Mouse (Mus musculus): Measurements from ENCODE around the gene Olfr91. TPM values are rescaled to one million over a fixed set of nuclear protein-coding genes. Genes with fewer than 3 reads are reported as not detected.

The Olfr91 gene
- polyA plus RNA-seq, 1 experiment from 2014 or later: not detected

- Histone ChIP-seq H3K27me3 (ENCODE audit: insufficient read depth, poor library complexity, severe bottlenecking) (peaks cover 34% of the 10 kb centered on the region), H3K36me3 (peaks cover 25% of the 10 kb centered on the region), H3K4me1 (replicated peaks) (peaks cover 63% of the 10 kb centered on the region), H3K4me3 (peak overlapping the region; percentile 81), H3K27ac (peak overlapping the region; percentile 90), H3K9me3 (no peaks in the 10 kb centered on the region)
- DNase-seq (ENCODE audit: low spot score): peak; percentile 90
- WGBS: under 1% methylated on average over 22 of the region's 22 CpGs
Measured at GRCm38 (mm10) chr17:37050399-37050798, 47.7 kb downstream of the Olfr91 start.

GRCm38 (mm10) chr17:37049570-37050310 is 48.3 kb downstream of the Olfr91 start:
- Histone ChIP-seq H3K4me1 (replicated peaks) (peaks cover 66% of the 10 kb centered on the region), H3K36me3 (peaks cover 18% of the 10 kb centered on the region), H3K9me3 (no peaks in the 10 kb centered on the region), H3K4me3 (peak overlapping the region; percentile 81), H3K27me3 (ENCODE audit: insufficient read depth, poor library complexity, severe bottlenecking) (peaks cover 34% of the 10 kb centered on the region), H3K27ac (peak overlapping the region; percentile 90)
- DNase-seq (ENCODE audit: low spot score): peak; percentile 77
- 1% methylated on average over 39 of the region's 39 CpGs for WGBS

- peaks cover 34% of the 10 kb centered on the region for H3K27me3 ChIP-seq (ENCODE audit: insufficient read depth, poor library complexity, severe bottlenecking)
- no peak for DNase-seq (ENCODE audit: low spot score)
- H3K27ac ChIP-seq: no peak overlapping the region
- WGBS: 54% methylated on average over 7 of the region's 7 CpGs
- H3K9me3 ChIP-seq: no peaks in the 10 kb centered on the region
- peaks cover 66% of the 10 kb centered on the region for H3K4me1 ChIP-seq (replicated peaks)
- H3K4me3 ChIP-seq: no peak overlapping the region; the same call in 1 of the 2 replicates
- 0 out of 2 replicates have a peak, but pooled peaks cover 5% of the 10 kb centered on the region for H3K36me3 ChIP-seq
Measured at GRCm38 (mm10) chr17:37048383-37048782, 49.7 kb downstream of the Olfr91 start.

GRCm38 (mm10) chr17:37047981-37048380 is 50.1 kb downstream of the Olfr91 start:
- H3K27me3 ChIP-seq (ENCODE audit: insufficient read depth, poor library complexity, severe bottlenecking): peaks cover 34% of the 10 kb centered on the region
- H3K36me3 ChIP-seq: 0 out of 2 replicates have a peak, but pooled peaks cover 4% of the 10 kb centered on the region
- no peak overlapping the region for H3K27ac ChIP-seq
- no peak overlapping the region for H3K4me3 ChIP-seq
- whole genome bisulfite sequencing: 31% methylated on average over 3 of the region's 3 CpGs
- peaks cover 64% of the 10 kb centered on the region for H3K4me1 ChIP-seq (replicated peaks)
- no peaks in the 10 kb centered on the region for H3K9me3 ChIP-seq
- no peak for DNase-seq (ENCODE audit: low spot score)

GRCm38 (mm10) chr17:37047332-37047976 is 50.6 kb downstream of the Olfr91 start:
- Histone ChIP-seq H3K27ac (no peak overlapping the region), H3K9me3 (no peaks in the 10 kb centered on the region), H3K27me3 (ENCODE audit: insufficient read depth, poor library complexity, severe bottlenecking) (peaks cover 34% of the 10 kb centered on the region), H3K4me1 (replicated peaks) (peaks cover 61% of the 10 kb centered on the region), H3K36me3 (no peaks in the 10 kb centered on the region), H3K4me3 (peak overlapping the region; percentile 92)
- 14% methylated on average over 19 of the region's 19 CpGs for WGBS
- no peak for DNase-seq (ENCODE audit: low spot score)

GRCm38 (mm10) chr17:37046312-37047112 is 51.6 kb downstream of the Olfr91 start:
- H3K27me3 ChIP-seq (ENCODE audit: insufficient read depth, poor library complexity, severe bottlenecking): peaks cover 34% of the 10 kb centered on the region
- 1% methylated on average over 46 of the region's 58 CpGs for WGBS
- peak overlapping the region; percentile 92 for H3K4me3 ChIP-seq
- DNase-seq (ENCODE audit: low spot score): peak; percentile 71
- no peaks in the 10 kb centered on the region for H3K9me3 ChIP-seq
- no peaks in the 10 kb centered on the region for H3K36me3 ChIP-seq
- peak overlapping the region; percentile 96 for H3K27ac ChIP-seq
- peaks cover 56% of the 10 kb centered on the region for H3K4me1 ChIP-seq (replicated peaks)

- WGBS: under 1% methylated on average over 40 of the region's 55 CpGs
- H3K36me3 ChIP-seq: no peaks in the 10 kb centered on the region
- peak within 1 kb of the TSS; percentile 96 for H3K27ac ChIP-seq
- peak; percentile 83 for DNase-seq (ENCODE audit: low spot score)
- peaks cover 34% of the 10 kb centered on the region for H3K27me3 ChIP-seq (ENCODE audit: insufficient read depth, poor library complexity, severe bottlenecking)
- H3K4me1 ChIP-seq (replicated peaks): peaks cover 48% of the 10 kb centered on the region
- H3K9me3 ChIP-seq: no peaks in the 10 kb centered on the region
- peak within 1 kb of the TSS; percentile 92 for H3K4me3 ChIP-seq
Measured at GRCm38 (mm10) chr17:37045611-37046311, 52.3 kb downstream of the Olfr91 start, which contains the start of gene Gabbr1. Gene Gabbr1, plus strand, starts transcription at chr17:37045966.

GRCm38 (mm10) chr17:37044651-37045244 is 53.3 kb downstream of the Olfr91 start:
- peaks cover 40% of the 10 kb centered on the region for H3K4me1 ChIP-seq (replicated peaks)
- 84% methylated on average over 7 of the region's 7 CpGs for WGBS
- H3K4me3 ChIP-seq: peak overlapping the region; percentile 92
- H3K36me3 ChIP-seq: no peaks in the 10 kb centered on the region
- peaks cover 33% of the 10 kb centered on the region for H3K27me3 ChIP-seq (ENCODE audit: insufficient read depth, poor library complexity, severe bottlenecking)
- DNase-seq (ENCODE audit: low spot score): no peak
- no peaks in the 10 kb centered on the region for H3K9me3 ChIP-seq
- peak overlapping the region; percentile 96; the same call in 1 of the 2 replicates for H3K27ac ChIP-seq

Other genes starting within 250 kb of the Olfr91 start
- gene Trim15, start 231.1 kb downstream of the Olfr91 start, polyA plus RNA-seq (2016; fragmentation: Nextera tagmentation; extraction: Ambion mirVana): 0.14 and 0.36 TPM in 2 replicates
- gene Trim10, start 228.7 kb downstream of the Olfr91 start, polyA plus RNA-seq (2016; fragmentation: Nextera tagmentation; extraction: Ambion mirVana): 6.7 and 7.3 TPM in 2 replicates
- not detected in 2 replicates for gene Trim40, start 208.2 kb downstream of the Olfr91 start, polyA plus RNA-seq (2016; fragmentation: Nextera tagmentation; extraction: Ambion mirVana)
- gene Trim31, start 200.2 kb downstream of the Olfr91 start, polyA plus RNA-seq (2016; fragmentation: Nextera tagmentation; extraction: Ambion mirVana): not detected in 2 replicates
- 1.2 and 1.5 TPM in 2 replicates for gene Rnf39, start 155.4 kb downstream of the Olfr91 start, polyA plus RNA-seq (2016; fragmentation: Nextera tagmentation; extraction: Ambion mirVana)
- gene Ppp1r11, start 146.5 kb downstream of the Olfr91 start, polyA plus RNA-seq (2016; fragmentation: Nextera tagmentation; extraction: Ambion mirVana): 162 and 178 TPM in 2 replicates
- gene Znrd1, start 139.7 kb downstream of the Olfr91 start, polyA plus RNA-seq (2016; fragmentation: Nextera tagmentation; extraction: Ambion mirVana): 91.6 and 95.3 TPM in 2 replicates
- 8.6 and 9.6 TPM in 2 replicates for gene Znrd1as, start 139.7 kb downstream of the Olfr91 start, polyA plus RNA-seq (2016; fragmentation: Nextera tagmentation; extraction: Ambion mirVana)
- gene 2410137M14Rik, start 117.0 kb downstream of the Olfr91 start, polyA plus RNA-seq (2016; fragmentation: Nextera tagmentation; extraction: Ambion mirVana): not detected in 2 replicates
- gene H2-M5, start 108.7 kb downstream of the Olfr91 start, polyA plus RNA-seq (2016; fragmentation: Nextera tagmentation; extraction: Ambion mirVana): 0.68 and 1.1 TPM in 2 replicates
- 79.9 and 96.9 TPM in 2 replicates for gene Zfp57, start 97.1 kb downstream of the Olfr91 start, polyA plus RNA-seq (2016; fragmentation: Nextera tagmentation; extraction: Ambion mirVana)
- 0.19 and 0.34 TPM in 2 replicates for gene Mog, start 74.9 kb downstream of the Olfr91 start, polyA plus RNA-seq (2016; fragmentation: Nextera tagmentation; extraction: Ambion mirVana)
- 10.8 and 17.0 TPM in 2 replicates for gene Gabbr1, start 52.3 kb downstream of the Olfr91 start, polyA plus RNA-seq (2016; fragmentation: Nextera tagmentation; extraction: Ambion mirVana)
- 0.08 TPM in 1 of 2 replicates, not detected in the other for gene Olfr90, start 9.8 kb downstream of the Olfr91 start, polyA plus RNA-seq (2016; fragmentation: Nextera tagmentation; extraction: Ambion mirVana)
- gene Olfr92, start 21.8 kb upstream of the Olfr91 start, polyA plus RNA-seq (2016; fragmentation: Nextera tagmentation; extraction: Ambion mirVana): not detected in 2 replicates
- gene Olfr93, start 63.2 kb upstream of the Olfr91 start, polyA plus RNA-seq (2016; fragmentation: Nextera tagmentation; extraction: Ambion mirVana): not detected in 2 replicates
- not detected in 2 replicates for gene Ubd, start 95.6 kb upstream of the Olfr91 start, polyA plus RNA-seq (2016; fragmentation: Nextera tagmentation; extraction: Ambion mirVana)
- not detected in 2 replicates for gene Olfr94, start 102.7 kb upstream of the Olfr91 start, polyA plus RNA-seq (2016; fragmentation: Nextera tagmentation; extraction: Ambion mirVana)
- gene Olfr95, start 114.8 kb upstream of the Olfr91 start, polyA plus RNA-seq (2016; fragmentation: Nextera tagmentation; extraction: Ambion mirVana): not detected in 2 replicates
- gene Olfr96, start 121.9 kb upstream of the Olfr91 start, polyA plus RNA-seq (2016; fragmentation: Nextera tagmentation; extraction: Ambion mirVana): not detected in 2 replicates
- not detected in 2 replicates for gene Olfr97, start 139.1 kb upstream of the Olfr91 start, polyA plus RNA-seq (2016; fragmentation: Nextera tagmentation; extraction: Ambion mirVana)
- gene Olfr98, start 165.5 kb upstream of the Olfr91 start, polyA plus RNA-seq (2016; fragmentation: Nextera tagmentation; extraction: Ambion mirVana): not detected in 2 replicates
- 1.1 and 1.4 TPM in 2 replicates for gene H2-M3, start 171.9 kb upstream of the Olfr91 start, polyA plus RNA-seq (2016; fragmentation: Nextera tagmentation; extraction: Ambion mirVana)
- gene Olfr99, start 185.2 kb upstream of the Olfr91 start, polyA plus RNA-seq (2016; fragmentation: Nextera tagmentation; extraction: Ambion mirVana): not detected in 2 replicates
- gene Olfr101, start 206.0 kb upstream of the Olfr91 start, polyA plus RNA-seq (2016; fragmentation: Nextera tagmentation; extraction: Ambion mirVana): not detected in 2 replicates
- gene Olfr102, start 218.8 kb upstream of the Olfr91 start, polyA plus RNA-seq (2016; fragmentation: Nextera tagmentation; extraction: Ambion mirVana): not detected in 2 replicates
- not detected in 2 replicates for gene Olfr103, start 241.4 kb upstream of the Olfr91 start, polyA plus RNA-seq (2016; fragmentation: Nextera tagmentation; extraction: Ambion mirVana)

Data from hindbrain, embryonic 10.5 days (tissue).